Mouse (Mus musculus): ENCODE measurements around the gene Gm45062.

- TF ChIP-seq POLR2A (IDR thresholded peaks at IDR 0.05; ENCODE audit: insufficient read depth, low read length), result no peak
- no peak for TF ChIP-seq CTCF (IDR thresholded peaks at IDR 0.05; ENCODE audit: low read depth, low read length)
Observed at GRCm38 (mm10) chr6:8288755-8289580, 29.7 kb downstream of the Gm45062 start.

All from ES-Bruce4 (cell line).